9 mouse cellular contexts compared by ENCODE assay signal in genomic region chr9:47368015-47368901, GRCm38 (mm10).
A peak's percentile ranks its signal among the peaks of the same experiment; 100 is the strongest.
DNase-seq lines count a peak whose midpoint lies in the region; ATAC-seq lines count a peak whose summit lies in the region.
"Had no signal": no experiment of that assay in that cellular context is flagged by ENCODE, and none has a peak within 500 bp of the region (broad histone marks: within the 10 kb centered on the region; RNA-seq: fewer than 3 reads in every experiment).

No protein-coding gene starts in this region.

- peaks cover 51% of the 10 kb centered on the region for H3K27me3 ChIP-seq in heart, embryonic 16.5 days (ENCODE audit: control insufficient read depth, insufficient read depth, low read length)
- peaks cover 61% of the 10 kb centered on the region for H3K27me3 ChIP-seq in hindbrain, embryonic 10.5 days (ENCODE audit: insufficient read depth, poor library complexity, severe bottlenecking)
- peaks cover 49% of the 10 kb centered on the region for H3K27me3 ChIP-seq in midbrain, embryonic 13.5 days

- H3K36me3 ChIP-seq in heart, embryonic 16.5 days (ENCODE audit: control insufficient read depth, insufficient read depth), result no peaks in the 10 kb centered on the region
- H3K36me3 ChIP-seq in hindbrain, embryonic 10.5 days, result no peaks in the 10 kb centered on the region
- H3K36me3 ChIP-seq in midbrain, embryonic 13.5 days, result no peaks in the 10 kb centered on the region
- H3K36me3 ChIP-seq: G1E had no signal

- no peak; the same call in 1 of the 2 replicates for ATAC-seq in heart, embryonic 16.5 days (replicated peaks; ENCODE audit: extremely low read depth, insufficient read depth, low FRiP score)
- ATAC-seq in midbrain, embryonic 13.5 days, result peak; percentile 74
- no peak for ATAC-seq in granulocyte monocyte progenitor cell, adult 5-6 weeks (replicated peaks; ENCODE audit: poor library complexity, severe bottlenecking)

- no peaks in the 10 kb centered on the region for H3K9me3 ChIP-seq in heart, embryonic 16.5 days (replicated peaks; ENCODE audit: control insufficient read depth, low read length)
- H3K9me3 ChIP-seq in hindbrain, embryonic 10.5 days, result no peaks in the 10 kb centered on the region
- no peaks in the 10 kb centered on the region for H3K9me3 ChIP-seq in midbrain, embryonic 13.5 days

- peak overlapping the region; percentile 32; the same call in 1 of the 2 replicates for H3K9ac ChIP-seq in heart, embryonic 16.5 days (ENCODE audit: low read length)
- H3K9ac ChIP-seq in midbrain, embryonic 13.5 days (replicated peaks), result peak overlapping the region; percentile 39; the same call in 1 of the 2 replicates

- H3K27ac ChIP-seq in heart, embryonic 16.5 days (ENCODE audit: low read length), result no peak overlapping the region
- H3K27ac ChIP-seq in hindbrain, embryonic 10.5 days, result peak overlapping the region; percentile 67
- H3K27ac ChIP-seq in midbrain, embryonic 13.5 days, result peak overlapping the region; percentile 35; the same call in 1 of the 2 replicates

- H3K4me2 ChIP-seq in heart, embryonic 16.5 days (ENCODE audit: low read depth, low read length), result peak overlapping the region; percentile 54
- H3K4me2 ChIP-seq in midbrain, embryonic 13.5 days (replicated peaks), result peak overlapping the region; percentile 63

- 10% methylated on average over 30 of the region's 31 CpGs for WGBS in heart, embryonic 16.5 days
- WGBS in hindbrain, embryonic 10.5 days, result 6% methylated on average over 30 of the region's 31 CpGs
- 4% methylated on average over 31 of the region's 31 CpGs for WGBS in midbrain, embryonic 13.5 days

- H3K4me1 ChIP-seq in heart, embryonic 16.5 days (ENCODE audit: control insufficient read depth, insufficient read depth, low read length), result peaks cover 3% of the 10 kb centered on the region; the same call in 1 of the 2 replicates
- H3K4me1 ChIP-seq in hindbrain, embryonic 10.5 days (replicated peaks), result peaks cover 29% of the 10 kb centered on the region
- H3K4me1 ChIP-seq in midbrain, embryonic 13.5 days (replicated peaks), result peaks cover 25% of the 10 kb centered on the region

- peak overlapping the region; percentile 25 for H3K4me3 ChIP-seq in heart, embryonic 16.5 days (ENCODE audit: low read length)
- H3K4me3 ChIP-seq in hindbrain, embryonic 10.5 days, result peak overlapping the region; percentile 51
- peak overlapping the region; percentile 34 for H3K4me3 ChIP-seq in midbrain, embryonic 13.5 days (replicated peaks)

- DNase-seq in heart, adult 9 months (ENCODE audit: low spot score in 2 of 2), result no peak
- DNase-seq in cerebellum, adult 11-12 months, result peak; percentile 71
- peak; percentile 56 for DNase-seq in hindbrain, embryonic 10.5 days (ENCODE audit: low spot score)
- no peak for DNase-seq in natural killer cell, adult 2 months (ENCODE audit: low spot score in 2 of 2)
- DNase-seq in lung, postnatal 4 days, result no peak

Comparison
In these comparisons a context has a peak if more than half of its experiments do, and no peak if none do; other contexts are left out.
1. DNase-seq: peak in cerebellum, adult 11-12 months (single experiment) and hindbrain, embryonic 10.5 days (single experiment); none in heart, adult 9 months (0 of 2), natural killer cell, adult 2 months (0 of 2) and lung, postnatal 4 days (0 of 2).
2. Peak in every context shown above with its lines, with median percentiles within 50 percentile points of each other: H3K4me3 ChIP-seq.